Mouse (Mus musculus) right cerebral cortex, postnatal 10 days (tissue): ENCODE data around the gene Tmem135.

Experiments
- DNase-seq, 2 experiments: peaks; one replicate each; pipeline ENCODE4 v3.0.0; 2021; ENCODE audit warnings: low spot score in 2 of 2

Gene Tmem135

GRCm38 (mm10) chr7:89390660-89391059 is 13.4 kb downstream of the Tmem135 start:
- no peak for DNase-seq

DNA sequence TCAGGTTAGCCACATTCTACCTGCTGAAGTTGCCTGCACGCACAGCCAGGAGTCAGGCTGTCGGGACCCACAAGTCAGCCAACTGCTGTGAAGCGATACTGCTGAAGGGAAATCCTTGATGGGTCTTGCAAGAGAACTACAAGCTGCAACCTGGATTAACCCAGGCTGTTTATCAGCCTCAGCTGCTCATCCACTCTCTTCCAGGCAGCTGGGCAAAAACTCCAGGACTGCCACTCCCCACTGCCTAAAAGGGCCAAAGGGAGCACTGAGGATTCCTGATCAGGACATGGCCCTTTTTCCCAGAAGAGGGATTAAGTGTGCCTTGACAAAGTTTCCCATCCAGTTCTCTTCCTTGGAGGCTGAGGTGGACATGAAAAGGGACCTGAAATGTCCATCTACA is 15.0 kb downstream of the Tmem135 start:
- DNase-seq = peak in 1 of 2 experiments; percentile 9

- DNase-seq = no peak
Observed at GRCm38 (mm10) chr7:89382892-89383291, 21.1 kb downstream of the Tmem135 start.

- no peak for DNase-seq
Observed at GRCm38 (mm10) chr7:89380935-89381705, 22.9 kb downstream of the Tmem135 start.

DNA sequence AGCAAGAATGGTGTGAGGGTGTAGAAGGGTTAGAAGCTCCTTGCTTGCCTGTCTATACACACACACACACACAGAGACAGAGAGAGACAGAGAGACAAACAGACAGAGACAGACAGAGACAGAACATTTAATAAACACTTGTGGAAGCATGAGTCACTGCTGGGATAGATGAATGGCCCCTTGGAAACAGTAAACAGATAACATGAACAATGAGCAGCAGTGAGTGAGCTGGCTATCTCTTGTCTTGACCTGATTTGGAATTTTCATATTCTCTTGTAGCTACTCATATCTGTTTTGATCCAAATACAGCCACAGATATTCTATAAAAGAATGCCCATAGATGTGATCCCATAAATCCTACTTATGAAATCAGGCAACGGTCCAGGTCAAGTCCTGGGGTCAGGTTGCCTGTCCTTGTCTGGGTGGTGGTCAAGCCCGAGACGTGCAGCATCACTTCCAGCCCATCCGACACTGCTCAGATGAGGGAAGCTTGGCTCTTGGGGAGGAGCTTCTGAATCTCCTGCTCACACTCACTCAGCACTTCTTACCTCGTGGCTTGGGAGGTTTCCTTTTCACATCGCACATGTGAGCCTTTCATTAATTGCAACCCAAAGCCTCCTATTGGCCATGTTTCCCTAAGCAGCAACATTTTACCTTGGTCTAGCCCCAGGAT is 32.3 kb downstream of the Tmem135 start:
- DNase-seq = peak in 1 of 2 experiments; percentile 5

- peak; percentile 33 to 36 for DNase-seq
Observed at GRCm38 (mm10) chr7:89370917-89371316, 33.1 kb downstream of the Tmem135 start.

DNA sequence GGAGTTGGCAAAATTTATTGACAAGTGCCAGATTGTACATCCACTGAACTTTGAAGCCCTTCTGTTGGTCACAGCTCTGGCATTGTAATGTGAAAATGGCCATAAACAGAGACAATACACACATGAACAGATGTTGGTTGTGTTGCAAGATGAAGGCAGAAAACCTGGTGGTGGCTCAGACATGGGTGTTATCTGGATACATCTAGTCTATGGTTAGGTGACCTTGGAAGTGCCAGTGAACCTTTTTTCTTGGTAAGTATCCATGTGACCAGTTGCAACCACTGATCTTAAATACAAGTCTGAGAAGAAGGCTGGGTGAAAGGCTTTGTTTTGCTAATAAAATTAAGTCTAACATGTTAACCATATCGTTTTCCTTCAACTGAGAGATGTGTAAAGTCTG is 33.9 kb downstream of the Tmem135 start:
- DNase-seq = no peak

GRCm38 (mm10) chr7:89367643-89368042 is 36.4 kb downstream of the Tmem135 start:
- DNase-seq = no peak

DNA sequence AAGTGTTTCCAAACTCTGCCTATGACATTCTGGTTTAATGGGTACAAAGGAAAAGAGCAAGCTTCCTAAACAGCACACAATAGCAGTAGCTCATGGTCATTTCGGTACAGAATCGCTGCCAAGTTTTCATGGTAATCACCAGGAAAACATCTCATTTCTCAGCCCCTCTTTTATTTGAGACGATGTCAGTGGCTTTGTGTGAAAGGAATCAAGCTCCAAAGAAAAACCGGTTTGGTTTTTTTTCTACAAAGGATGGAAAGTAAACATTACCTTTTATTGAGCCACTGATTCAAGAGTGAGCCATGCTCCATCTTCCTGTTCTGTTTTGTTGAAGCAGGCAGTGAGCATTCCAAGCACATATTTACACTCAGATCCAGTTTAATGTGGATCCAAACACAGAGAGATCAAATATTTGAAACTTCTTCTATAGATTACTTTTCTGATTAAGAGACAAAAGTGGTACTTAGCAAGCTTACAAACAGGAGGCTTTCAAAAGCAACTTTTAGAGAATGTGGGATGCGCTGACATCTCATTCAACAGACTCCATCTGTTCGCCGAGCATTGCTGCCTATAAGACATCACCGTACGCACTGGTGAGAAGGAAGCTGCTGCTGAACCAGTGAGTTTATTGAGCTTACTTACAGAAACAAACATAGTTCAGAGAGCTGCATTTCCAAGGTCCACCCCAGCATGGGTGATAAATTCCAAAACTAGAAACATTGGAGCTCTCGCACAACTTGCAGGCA is 38.7 kb downstream of the Tmem135 start:
- peak; percentile 40 to 47 for DNase-seq

- DNase-seq = no peak
Observed at GRCm38 (mm10) chr7:89363975-89364374, 40.0 kb downstream of the Tmem135 start.

DNA sequence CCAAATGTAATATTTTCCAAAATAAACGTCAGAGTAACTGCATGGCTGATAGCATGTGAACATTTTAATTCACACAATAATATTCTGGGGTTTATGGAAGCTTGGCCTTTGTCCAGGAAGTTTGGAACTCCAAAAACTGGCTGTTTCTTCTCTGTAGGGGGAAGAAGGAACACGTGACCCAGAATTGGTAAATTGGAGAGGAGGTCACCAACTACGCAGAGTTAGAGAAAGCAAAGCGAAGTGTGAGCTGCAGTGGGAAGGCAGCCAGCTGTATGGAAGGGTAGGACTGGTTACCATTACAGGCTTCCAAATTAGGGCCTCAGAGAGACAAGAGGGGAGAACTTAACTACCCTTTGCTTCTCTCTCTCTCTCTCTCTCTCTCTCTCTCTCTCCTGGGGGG is 47.7 kb downstream of the Tmem135 start:
- DNase-seq = no peak

- DNase-seq = no peak
Observed at GRCm38 (mm10) chr7:89355519-89356255, 48.3 kb downstream of the Tmem135 start.

DNA sequence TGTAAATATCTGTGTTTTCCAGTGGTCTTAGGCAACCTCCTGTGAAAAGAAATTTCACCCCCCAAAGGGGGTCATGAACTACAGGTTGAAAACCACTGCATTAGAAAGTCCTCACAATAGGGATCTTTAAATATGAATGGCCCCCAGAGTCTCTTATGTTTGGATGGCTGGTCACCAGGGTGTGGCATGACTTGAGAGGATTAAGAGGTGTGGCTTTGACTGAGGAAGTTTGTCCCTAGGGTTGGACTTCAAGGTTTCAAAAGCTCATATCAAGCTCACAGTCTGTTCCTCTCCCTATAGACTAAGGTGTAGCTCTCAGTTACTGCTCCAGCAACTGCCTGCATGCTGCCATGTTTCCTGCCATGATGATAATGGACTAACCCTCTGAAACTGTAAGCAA is 62.0 kb downstream of the Tmem135 start:
- DNase-seq = no peak

- no peak for DNase-seq
Observed at GRCm38 (mm10) chr7:89339808-89340207, 64.2 kb downstream of the Tmem135 start.

- DNase-seq = peak in 1 of 2 experiments; percentile 42
Observed at GRCm38 (mm10) chr7:89339142-89339435, 64.9 kb downstream of the Tmem135 start.

DNA sequence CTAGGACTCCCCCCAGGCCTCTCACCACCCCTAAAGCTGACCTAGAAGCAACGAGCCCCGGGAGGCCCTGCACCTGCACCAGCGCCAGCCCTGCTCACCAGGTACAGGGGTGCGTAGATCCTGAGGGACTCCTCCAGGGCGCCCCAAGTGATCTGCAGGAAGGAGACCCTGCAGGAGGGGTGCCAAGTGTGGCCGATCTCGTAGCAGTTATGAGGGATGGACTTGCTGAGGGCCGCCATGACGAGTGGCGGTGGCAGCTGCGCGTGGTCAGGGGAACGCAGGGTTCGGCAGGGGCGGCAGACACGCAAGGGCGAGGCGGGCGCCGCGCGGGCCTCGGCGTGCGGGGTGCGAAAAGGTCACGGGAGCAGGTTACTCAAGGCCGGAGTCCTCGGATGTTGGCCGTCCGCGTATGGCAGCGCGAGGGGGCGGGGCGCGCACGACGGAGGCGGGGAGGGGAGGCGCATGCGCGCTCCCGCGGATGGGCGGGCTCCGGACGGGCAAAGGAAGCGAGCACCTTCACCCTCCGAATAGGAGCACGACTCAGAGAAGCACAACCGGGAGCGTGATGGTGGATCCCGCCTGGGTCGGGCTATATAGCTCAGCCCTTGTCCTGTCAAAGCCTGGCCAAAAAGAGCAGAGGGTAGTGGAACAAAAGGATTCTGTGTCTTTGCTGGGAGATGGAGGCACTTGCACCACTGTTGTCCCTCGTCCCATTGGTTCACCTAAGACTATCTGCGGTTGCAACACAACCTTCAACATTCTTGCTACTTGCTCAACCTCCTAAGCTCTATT is 65.5 kb downstream of the Tmem135 start:
- peak; percentile 92 to 93 for DNase-seq

DNA sequence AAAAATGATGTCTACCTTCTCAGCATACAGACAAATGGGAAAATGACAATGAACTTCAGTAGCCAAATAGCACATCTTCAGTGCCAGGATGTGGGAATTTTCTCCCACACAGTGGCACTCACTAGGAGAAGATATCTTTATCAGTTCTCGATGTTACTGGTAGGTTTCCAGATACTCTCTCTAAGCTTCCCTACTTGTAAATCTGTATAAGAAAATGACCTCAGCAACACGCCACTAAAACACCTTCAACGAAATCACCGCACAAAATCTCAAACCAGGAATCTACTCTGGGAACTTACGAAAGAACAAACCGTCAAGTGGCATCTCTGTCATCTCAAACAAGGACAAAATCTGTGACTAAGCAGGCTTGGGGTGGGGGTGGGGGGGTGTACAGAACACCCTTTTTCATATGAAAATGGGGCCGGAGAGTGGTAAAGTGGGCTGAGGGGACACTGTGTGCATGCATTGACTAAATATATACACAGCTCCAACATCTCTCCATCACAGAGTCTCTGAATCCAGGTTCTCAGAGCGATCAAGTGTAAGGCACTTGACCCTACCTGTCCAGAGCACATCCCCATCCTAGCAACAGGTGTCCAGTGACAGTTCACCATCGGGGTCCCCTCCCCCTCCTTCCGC is 66.2 kb downstream of the Tmem135 start:
- no peak for DNase-seq

DNA sequence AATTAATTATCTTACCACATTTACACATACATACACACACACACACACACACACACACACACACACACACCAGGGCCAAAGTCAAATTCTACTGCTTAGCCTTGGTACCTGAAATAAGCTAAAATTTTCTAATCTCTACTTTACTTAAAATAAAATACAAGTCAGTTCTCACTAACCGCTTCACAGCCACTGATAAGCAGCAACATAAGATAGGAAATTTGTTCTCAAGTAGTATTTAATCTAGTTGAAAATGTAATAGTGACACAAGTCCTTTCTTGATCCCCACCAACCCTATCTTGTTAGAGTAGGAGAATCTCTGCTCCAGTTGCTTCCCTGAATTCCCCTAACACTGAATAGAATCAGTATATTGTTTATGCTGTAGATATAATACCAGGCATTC is 67.6 kb downstream of the Tmem135 start:
- DNase-seq = no peak

DNA sequence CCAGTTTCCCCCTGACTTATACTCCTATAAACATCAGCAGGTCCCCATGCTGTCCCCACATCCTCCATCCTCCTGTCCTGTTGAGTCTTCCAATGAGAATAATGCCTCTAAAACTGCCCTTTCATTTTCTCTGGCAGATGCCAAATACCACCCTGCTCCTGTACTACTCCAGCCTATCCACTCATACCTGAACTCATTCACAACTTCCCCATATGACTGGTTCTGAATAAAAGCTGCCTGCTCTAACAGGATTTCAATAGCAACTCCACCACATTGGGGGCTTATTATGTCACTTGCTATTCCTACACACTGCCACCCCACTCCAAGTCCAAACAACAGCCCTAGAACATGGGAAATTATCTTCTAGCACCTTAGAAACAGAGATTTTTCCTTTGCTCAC is 68.7 kb downstream of the Tmem135 start:
- no peak for DNase-seq

- DNase-seq = no peak
Observed at GRCm38 (mm10) chr7:89329896-89330295, 74.1 kb downstream of the Tmem135 start.

DNA sequence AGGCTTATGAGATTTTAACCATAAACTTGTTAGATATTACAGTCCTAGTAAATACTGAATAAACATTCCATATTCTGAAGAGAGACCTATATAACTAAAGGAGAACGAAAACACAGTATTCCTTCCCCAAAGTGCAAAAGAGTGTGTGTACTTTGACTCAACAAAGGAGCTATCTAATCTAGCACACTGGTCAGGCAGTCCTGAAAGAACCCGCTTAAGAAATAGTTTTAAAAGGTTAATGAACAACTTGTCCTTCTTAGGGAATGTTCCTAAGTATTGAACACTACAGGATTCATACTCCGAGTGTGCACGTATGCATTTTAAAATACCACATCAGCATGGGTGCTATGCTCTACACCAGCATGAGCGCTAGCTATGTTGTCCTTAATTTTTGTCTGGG is 76.3 kb downstream of the Tmem135 start:
- DNase-seq = no peak
